Mouse (Mus musculus): ENCODE data around the gene Prc1. TPM values are rescaled to one million over a fixed set of nuclear protein-coding genes. Genes with fewer than 3 reads are reported as not detected.
A peak's percentile ranks its signal among the peaks of the same experiment; 100 is the strongest.
"Not testable (repeated sequence)": the region's sequence is repeated elsewhere in the genome, so short reads cannot be mapped to it uniquely, and the experiment has no call there.

Gene Prc1
- polyA plus RNA-seq, 1 experiment from 2014 or later = 53.8 TPM

GRCm38 (mm10) chr7:80315733-80316132 lies 21.5 kb downstream of the Prc1 start:
- peaks cover 54% of the 10 kb centered on the region for H3K36me3 ChIP-seq (ENCODE audit: insufficient read depth, low read length)
- H3K4me2 ChIP-seq (ENCODE audit: low read length) = no peak overlapping the region
- no peak for DNase-seq (ENCODE audit: low spot score)
- H3K4me3 ChIP-seq (replicated peaks; ENCODE audit: low read depth, low read length) = no peak overlapping the region
- H3K9me3 ChIP-seq (replicated peaks; ENCODE audit: low read length) = no peaks in the 10 kb centered on the region
- H3K9ac ChIP-seq (ENCODE audit: low read depth, low read length) = no peak overlapping the region
- no peaks in the 10 kb centered on the region for H3K4me1 ChIP-seq (replicated peaks; ENCODE audit: insufficient read depth, low read length)
- ATAC-seq (replicated peaks; ENCODE audit: low FRiP score, low read depth) = no peak
- WGBS = 76% methylated on average over 2 of the region's 2 CpGs
- no peak overlapping the region for H3K27ac ChIP-seq
- H3K27me3 ChIP-seq (ENCODE audit: insufficient read depth, low read length) = no peaks in the 10 kb centered on the region
- TF ChIP-seq CTCF (IDR thresholded peaks at IDR 0.05; ENCODE audit: low read depth) = no peak

- WGBS = 59% methylated on average over 1 of the region's 1 CpGs
- no peak overlapping the region for H3K4me3 ChIP-seq (replicated peaks; ENCODE audit: low read depth, low read length)
- no peak for DNase-seq (ENCODE audit: low spot score)
- no peak for ATAC-seq (replicated peaks; ENCODE audit: low FRiP score, low read depth)
- H3K9me3 ChIP-seq (replicated peaks; ENCODE audit: low read length) = no peaks in the 10 kb centered on the region
- no peak overlapping the region for H3K27ac ChIP-seq
- H3K4me1 ChIP-seq (replicated peaks; ENCODE audit: insufficient read depth, low read length) = no peaks in the 10 kb centered on the region
- H3K27me3 ChIP-seq (ENCODE audit: insufficient read depth, low read length) = no peaks in the 10 kb centered on the region
- no peak overlapping the region for H3K4me2 ChIP-seq (ENCODE audit: low read length)
- peaks cover 43% of the 10 kb centered on the region for H3K36me3 ChIP-seq (ENCODE audit: insufficient read depth, low read length)
- no peak for TF ChIP-seq CTCF (IDR thresholded peaks at IDR 0.05; ENCODE audit: low read depth)
- no peak overlapping the region for H3K9ac ChIP-seq (ENCODE audit: low read depth, low read length)
These were observed 23.3 kb downstream of the Prc1 start for GRCm38 (mm10) chr7:80317439-80318115.

- no peak overlapping the region for H3K9ac ChIP-seq (ENCODE audit: low read depth, low read length)
- H3K27ac ChIP-seq = no peak overlapping the region
- no peak for TF ChIP-seq CTCF (IDR thresholded peaks at IDR 0.05; ENCODE audit: low read depth)
- no peak overlapping the region for H3K4me2 ChIP-seq (ENCODE audit: low read length)
- no peak overlapping the region for H3K4me3 ChIP-seq (replicated peaks; ENCODE audit: low read depth, low read length)
- no peaks in the 10 kb centered on the region for H3K27me3 ChIP-seq (ENCODE audit: insufficient read depth, low read length)
- H3K36me3 ChIP-seq (ENCODE audit: insufficient read depth, low read length) = peaks cover 33% of the 10 kb centered on the region
- peaks cover 3% of the 10 kb centered on the region; the same call in 1 of the 2 replicates for H3K4me1 ChIP-seq (replicated peaks; ENCODE audit: insufficient read depth, low read length)
- no peaks in the 10 kb centered on the region for H3K9me3 ChIP-seq (replicated peaks; ENCODE audit: low read length)
- WGBS = 91% methylated on average over 4 of the region's 4 CpGs
- ATAC-seq (replicated peaks; ENCODE audit: low FRiP score, low read depth) (no peak), DNase-seq (ENCODE audit: low spot score) (no peak)
These were observed 24.4 kb downstream of the Prc1 start for GRCm38 (mm10) chr7:80318670-80319069.

GRCm38 (mm10) chr7:80319846-80320496 lies 25.7 kb downstream of the Prc1 start:
- no peak overlapping the region for H3K4me2 ChIP-seq (ENCODE audit: low read length)
- ATAC-seq (replicated peaks; ENCODE audit: low FRiP score, low read depth) = no peak
- peaks cover 3% of the 10 kb centered on the region; the same call in 1 of the 2 replicates for H3K4me1 ChIP-seq (replicated peaks; ENCODE audit: insufficient read depth, low read length)
- no peak for DNase-seq (ENCODE audit: low spot score)
- no peak overlapping the region for H3K27ac ChIP-seq
- H3K4me3 ChIP-seq (replicated peaks; ENCODE audit: low read depth, low read length) = no peak overlapping the region
- H3K27me3 ChIP-seq (ENCODE audit: insufficient read depth, low read length) = no peaks in the 10 kb centered on the region
- H3K9ac ChIP-seq (ENCODE audit: low read depth, low read length) = no peak overlapping the region
- H3K36me3 ChIP-seq (ENCODE audit: insufficient read depth, low read length) = peaks cover 20% of the 10 kb centered on the region
- no peaks in the 10 kb centered on the region for H3K9me3 ChIP-seq (replicated peaks; ENCODE audit: low read length)
- 84% methylated on average over 19 of the region's 19 CpGs for WGBS
- no peak for TF ChIP-seq CTCF (IDR thresholded peaks at IDR 0.05; ENCODE audit: low read depth)

- no peak for DNase-seq (ENCODE audit: low spot score)
- ATAC-seq (replicated peaks; ENCODE audit: low FRiP score, low read depth) = no peak
- peaks cover 30% of the 10 kb centered on the region for H3K36me3 ChIP-seq (ENCODE audit: insufficient read depth, low read length)
- peak overlapping the region; percentile 45 for H3K9ac ChIP-seq (ENCODE audit: low read depth, low read length)
- H3K4me3 ChIP-seq (replicated peaks; ENCODE audit: low read depth, low read length) = peak overlapping the region; percentile 50
- peak overlapping the region; percentile 66 for H3K4me2 ChIP-seq (ENCODE audit: low read length)
- TF ChIP-seq CTCF (IDR thresholded peaks at IDR 0.05; ENCODE audit: low read depth) = no peak
- peaks cover 3% of the 10 kb centered on the region; the same call in 1 of the 2 replicates for H3K4me1 ChIP-seq (replicated peaks; ENCODE audit: insufficient read depth, low read length)
- H3K9me3 ChIP-seq (replicated peaks; ENCODE audit: low read length) = no peaks in the 10 kb centered on the region
- H3K27me3 ChIP-seq (ENCODE audit: insufficient read depth, low read length) = no peaks in the 10 kb centered on the region
- WGBS = 15% methylated on average over 8 of the region's 8 CpGs
- H3K27ac ChIP-seq = no peak overlapping the region
These were observed 29.1 kb downstream of the Prc1 start for GRCm38 (mm10) chr7:80323336-80323735.

GRCm38 (mm10) chr7:80324043-80324815 lies 30.0 kb downstream of the Prc1 start, which contains the start of gene Rccd1:
Rccd1 (minus strand) TSS chr7:80324454.
- TF ChIP-seq CTCF (IDR thresholded peaks at IDR 0.05; ENCODE audit: low read depth) = no peak
- Histone ChIP-seq H3K9ac (ENCODE audit: low read depth, low read length) (peak within 1 kb of the TSS; percentile 45), H3K4me1 (replicated peaks; ENCODE audit: insufficient read depth, low read length) (peaks cover 3% of the 10 kb centered on the region; the same call in 1 of the 2 replicates), H3K27me3 (ENCODE audit: insufficient read depth, low read length) (no peaks in the 10 kb centered on the region), H3K4me3 (replicated peaks; ENCODE audit: low read depth, low read length) (peak within 1 kb of the TSS; percentile 50), H3K4me2 (ENCODE audit: low read length) (peak within 1 kb of the TSS; percentile 66), H3K27ac (peak within 1 kb of the TSS; percentile 74; the same call in 1 of the 2 replicates), H3K36me3 (ENCODE audit: insufficient read depth, low read length) (peaks cover 34% of the 10 kb centered on the region), H3K9me3 (replicated peaks; ENCODE audit: low read length) (no peaks in the 10 kb centered on the region)
- 2% methylated on average over 38 of the region's 38 CpGs for WGBS
- DNase-seq (ENCODE audit: low spot score) = peak; percentile 99
- peak; percentile 98 for ATAC-seq (replicated peaks; ENCODE audit: low FRiP score, low read depth)

- 34% methylated on average over 4 of the region's 5 CpGs for WGBS
- peaks cover 39% of the 10 kb centered on the region for H3K36me3 ChIP-seq (ENCODE audit: insufficient read depth, low read length)
- not testable (repeated sequence) for H3K27me3 ChIP-seq (ENCODE audit: insufficient read depth, low read length); H3K9ac ChIP-seq (ENCODE audit: low read depth, low read length); DNase-seq (ENCODE audit: low spot score); ATAC-seq (replicated peaks; ENCODE audit: low FRiP score, low read depth); H3K9me3 ChIP-seq (replicated peaks; ENCODE audit: low read length); H3K4me1 ChIP-seq (replicated peaks; ENCODE audit: insufficient read depth, low read length); H3K4me3 ChIP-seq (replicated peaks; ENCODE audit: low read depth, low read length)
- peak overlapping the region; percentile 74; the same call in 1 of the 2 replicates for H3K27ac ChIP-seq
- H3K4me2 ChIP-seq (ENCODE audit: low read length) = peak overlapping the region; percentile 66; the same call in 1 of the 2 replicates
These were observed 30.5 kb downstream of the Prc1 start for GRCm38 (mm10) chr7:80324816-80325119.

All from kidney, postnatal 0 days (tissue).